Mouse (Mus musculus) spleen, postnatal 4 days (tissue): ENCODE data around the gene Mtf2.
A peak's percentile ranks its signal among the peaks of the same experiment; 100 is the strongest.
"Not testable (repeated sequence)": the region's sequence is repeated elsewhere in the genome, so short reads cannot be mapped to it uniquely, and the experiment has no call there.

Experiments
- DNase-seq, 2 experiments: peaks; one replicate each; pipeline ENCODE4 v3.0.0; 2022; ENCODE audit warnings: low spot score in 2 of 2

Mtf2 gene

DNA sequence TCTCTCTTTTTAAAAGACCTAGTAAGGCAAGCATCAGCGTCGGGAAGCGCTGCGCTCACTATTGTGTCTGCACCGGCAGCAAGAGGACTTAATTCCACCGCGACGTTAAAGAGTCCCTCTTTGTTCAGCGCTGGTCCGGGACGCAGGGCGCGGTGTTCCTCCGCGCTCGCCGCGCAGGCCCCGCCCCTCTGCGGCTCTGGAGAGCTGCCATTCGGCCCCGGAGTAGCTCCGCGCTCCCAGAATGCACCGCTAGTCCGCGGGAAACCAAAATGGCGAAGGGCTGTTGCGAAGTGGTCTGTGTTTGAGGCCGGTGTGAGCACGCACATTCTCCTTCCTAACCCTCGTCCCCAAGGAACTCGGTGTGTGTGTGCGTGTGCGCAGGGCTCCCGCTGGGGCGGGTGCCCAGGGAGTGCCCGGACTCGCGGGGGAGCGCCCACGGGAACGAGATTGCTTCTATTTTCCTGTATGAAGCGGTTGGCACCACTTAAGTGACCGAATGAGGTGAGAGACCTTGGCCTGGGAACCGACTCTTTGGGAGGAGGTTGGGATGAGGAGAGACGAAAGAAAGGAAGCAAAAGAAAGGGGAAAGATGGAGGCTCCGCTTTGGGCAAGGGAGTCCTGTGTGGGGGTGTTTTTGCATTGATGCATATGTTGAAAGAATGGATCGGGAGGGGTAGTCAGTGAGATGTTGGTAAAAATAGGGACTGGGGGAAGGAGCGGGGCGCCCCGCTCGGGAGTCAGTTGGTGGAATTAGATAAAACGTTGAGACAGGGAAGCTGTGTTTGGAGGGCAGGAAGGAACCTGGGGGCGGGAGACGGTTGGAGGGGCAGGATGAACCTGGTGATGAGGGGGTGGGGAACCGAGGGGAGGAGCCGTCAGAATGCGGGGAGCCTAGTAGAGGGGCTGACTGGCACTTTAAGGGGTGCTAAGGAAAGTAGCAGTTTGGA, at the start of gene Mtf2:
TSS of gene Mtf2 (plus strand) at position 210 of the 947 bp plus-strand sequence.
- DNase-seq, result peak; percentile 95 to 97

GRCm38 (mm10) chr5:108017232-108017631, 48.2 kb upstream of the Mtf2 start:
- DNase-seq, result no peak

GRCm38 (mm10) chr5:108019367-108019766, 46.1 kb upstream of the Mtf2 start:
- no peak for DNase-seq

- DNase-seq, result no peak
Observed at GRCm38 (mm10) chr5:108021346-108021745, 44.1 kb upstream of the Mtf2 start.

DNA sequence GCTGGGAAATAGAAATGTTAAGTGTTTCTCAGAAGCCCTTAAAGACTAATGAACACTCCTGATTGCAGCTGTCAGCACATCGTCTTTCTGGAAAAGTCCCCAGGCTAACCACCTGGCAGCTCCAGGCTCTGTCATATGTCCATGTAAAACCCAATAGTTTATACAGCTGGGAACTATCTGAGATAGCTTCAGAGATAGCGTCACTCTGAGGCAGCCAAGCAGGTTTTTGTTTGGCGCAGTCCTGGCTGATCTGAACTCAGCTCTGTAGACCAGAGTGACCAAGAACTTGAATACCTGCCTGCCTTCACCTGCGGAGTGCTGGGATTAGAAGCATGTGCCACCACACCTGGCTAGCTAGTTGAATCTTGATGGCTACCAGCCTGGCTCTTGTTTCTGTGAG, 37.2 kb upstream of the Mtf2 start:
- no peak for DNase-seq

DNA sequence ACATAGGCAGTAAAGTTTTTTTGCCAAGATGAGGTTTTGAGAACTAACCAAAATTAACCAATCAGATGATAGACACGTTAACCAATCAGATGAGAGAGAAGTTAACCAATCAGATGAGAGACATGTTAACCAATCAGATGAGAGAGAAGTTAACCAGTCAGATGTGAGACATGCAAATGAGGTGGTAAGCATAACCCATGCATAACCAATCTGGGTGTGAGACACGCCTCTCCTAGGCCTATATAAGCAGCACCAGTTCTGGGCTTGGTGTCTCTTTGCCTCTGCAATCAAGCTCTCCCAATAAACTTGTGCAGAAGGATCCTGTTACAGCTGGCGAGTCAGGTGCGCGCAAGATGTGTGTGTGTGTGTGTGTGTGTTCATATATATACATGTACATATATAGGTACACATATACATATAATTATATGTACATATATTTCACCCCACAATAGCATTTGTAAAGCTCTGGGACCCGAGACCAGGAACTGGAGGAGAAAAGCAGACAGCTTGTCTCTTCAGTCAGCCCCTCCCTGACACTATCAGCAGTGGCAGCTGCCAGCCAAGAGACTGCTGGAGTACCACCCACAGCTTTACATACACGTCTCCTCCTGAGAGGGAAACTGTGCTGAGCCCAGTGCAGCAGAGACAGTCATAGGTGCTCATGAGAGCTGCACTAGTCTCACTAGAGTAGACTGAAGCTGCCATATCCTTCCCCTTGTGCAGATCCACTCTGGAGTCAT, 36.5 kb upstream of the Mtf2 start:
- DNase-seq, result peak; percentile 52 to 66

- peak; percentile 36 to 67 for DNase-seq
Observed at GRCm38 (mm10) chr5:108029968-108030367, 35.5 kb upstream of the Mtf2 start.

- no peak for DNase-seq
Observed at GRCm38 (mm10) chr5:108031267-108031666, 34.2 kb upstream of the Mtf2 start.

- DNase-seq, result no peak
Observed at GRCm38 (mm10) chr5:108034194-108034593, 31.3 kb upstream of the Mtf2 start.

DNA sequence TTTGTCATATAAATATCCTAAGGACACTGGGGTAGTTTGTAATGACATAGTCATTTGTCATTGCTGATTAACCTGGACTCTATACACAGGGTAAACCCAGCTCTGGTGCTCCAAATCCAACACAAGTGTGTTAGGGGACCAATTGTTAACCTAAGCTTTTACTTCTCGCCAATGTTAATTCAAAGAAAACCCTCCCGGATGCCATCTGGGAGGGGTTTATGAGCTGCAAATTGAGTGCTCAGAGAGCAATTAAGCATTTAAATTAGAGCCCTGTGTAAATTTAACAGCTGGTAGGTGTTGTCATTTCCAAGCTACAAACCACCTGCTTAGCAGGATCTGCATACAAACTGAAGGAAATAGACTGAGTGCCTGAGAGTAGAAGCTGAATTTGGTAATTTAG, 30.0 kb upstream of the Mtf2 start:
- DNase-seq, result no peak

GRCm38 (mm10) chr5:108042061-108042460, 23.4 kb upstream of the Mtf2 start:
- no peak for DNase-seq

DNA sequence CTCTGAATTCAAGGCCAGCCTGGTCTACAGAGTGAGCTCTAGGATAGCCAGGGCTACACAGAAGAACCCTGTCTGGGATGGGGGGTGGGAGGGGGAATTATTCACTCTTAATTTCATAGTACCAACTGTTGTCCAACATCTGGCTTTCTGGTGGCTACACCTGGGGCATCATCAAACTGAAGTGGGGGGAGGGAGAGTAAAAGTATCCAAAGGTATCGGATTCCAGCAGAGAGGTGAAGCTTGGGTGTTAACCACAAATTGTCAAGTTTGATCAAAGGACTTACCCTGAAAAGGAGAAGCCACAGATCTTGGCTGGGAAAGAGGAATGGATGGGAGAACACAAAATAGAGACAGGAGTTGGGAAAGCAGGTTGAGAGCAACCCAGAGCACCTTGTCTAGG, 21.6 kb upstream of the Mtf2 start:
- DNase-seq, result no peak

GRCm38 (mm10) chr5:108049711-108050268, 15.7 kb upstream of the Mtf2 start:
- no peak for DNase-seq

DNA sequence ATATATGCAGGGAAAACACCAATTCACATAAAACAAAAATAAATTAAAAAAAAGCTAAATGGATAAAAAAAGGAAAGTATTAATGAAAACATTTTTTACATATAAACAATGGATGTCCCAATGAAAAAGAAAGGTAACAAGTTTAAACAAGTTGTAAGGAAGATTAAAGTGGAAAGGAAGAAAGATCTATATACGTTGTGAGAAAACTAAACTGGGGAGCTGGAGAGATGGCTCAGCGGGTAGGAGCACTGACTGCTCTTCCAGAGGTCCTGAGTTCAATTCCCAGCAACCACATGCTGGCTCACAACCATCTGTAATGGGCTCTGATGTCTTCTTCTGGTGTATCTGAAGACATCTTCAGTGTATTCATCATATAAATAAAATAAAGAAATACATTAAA, 14.4 kb upstream of the Mtf2 start:
- no peak for DNase-seq

- not testable (repeated sequence) for DNase-seq
Observed at GRCm38 (mm10) chr5:108051727-108052126, 13.7 kb upstream of the Mtf2 start.

DNA sequence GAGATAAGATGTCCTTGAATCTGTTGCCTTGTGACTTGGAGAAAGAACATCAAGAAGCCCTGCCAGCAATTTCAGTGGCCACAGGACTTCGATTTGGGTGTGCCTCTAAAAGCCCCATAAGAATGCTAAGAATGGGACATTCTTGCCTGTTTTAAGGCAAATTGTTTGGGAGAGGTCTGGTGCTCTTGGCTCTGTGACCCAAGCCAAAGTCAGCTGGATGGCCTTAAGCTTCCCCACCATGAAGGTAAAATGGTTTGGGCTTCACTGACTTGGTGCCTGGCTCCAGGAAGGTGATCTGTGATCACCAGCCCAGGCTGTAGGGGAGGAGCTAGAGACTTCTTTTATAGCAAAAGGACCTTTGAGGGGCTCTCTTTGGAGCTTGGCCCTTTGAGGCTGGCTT, 13.3 kb upstream of the Mtf2 start:
- no peak for DNase-seq

GRCm38 (mm10) chr5:108053566-108053965, 11.9 kb upstream of the Mtf2 start:
- DNase-seq, result no peak

DNA sequence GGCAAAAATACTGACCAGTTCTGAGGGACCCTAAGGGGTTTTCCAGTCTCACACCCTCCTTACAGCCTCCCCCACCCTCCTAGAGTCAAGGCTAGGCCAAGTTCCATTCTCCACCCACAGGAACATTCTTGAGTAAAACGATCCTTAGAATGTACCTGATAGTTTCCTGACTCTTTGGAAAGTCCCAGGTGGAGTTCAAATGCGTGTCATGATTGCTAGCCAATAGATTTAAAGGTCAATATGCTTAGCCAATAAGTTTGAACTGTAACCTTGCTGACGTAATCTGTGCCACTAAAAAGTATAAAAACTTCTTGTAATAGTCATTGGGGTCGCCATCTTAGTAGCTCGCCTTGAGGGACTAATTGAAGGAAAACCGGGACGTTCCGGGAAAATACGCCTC, 5.1 kb upstream of the Mtf2 start:
- no peak for DNase-seq

- no peak for DNase-seq
Observed at GRCm38 (mm10) chr5:108072301-108072700, 6.8 kb downstream of the Mtf2 start.

DNA sequence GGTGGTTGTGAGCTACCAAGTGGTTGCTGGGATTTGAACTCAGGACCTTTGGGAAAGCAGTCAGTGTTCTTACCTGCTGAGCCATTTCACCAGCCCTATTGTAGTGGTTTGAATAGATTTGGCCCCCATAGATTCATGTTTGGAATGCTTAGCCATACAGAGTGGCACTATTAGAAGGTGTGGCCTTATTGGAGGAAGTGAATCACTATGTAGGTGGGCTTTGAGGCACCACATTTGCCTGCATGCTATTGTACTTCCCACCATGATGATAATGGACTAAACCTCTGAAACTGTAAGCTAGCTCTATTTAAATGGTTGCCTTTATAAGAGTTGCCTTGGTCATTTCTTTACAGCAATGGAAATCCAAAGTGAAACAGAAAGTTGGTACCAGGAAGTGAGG, 10.8 kb downstream of the Mtf2 start:
- DNase-seq, result no peak

- DNase-seq, result no peak
Observed at GRCm38 (mm10) chr5:108076833-108077540, 11.5 kb downstream of the Mtf2 start.

GRCm38 (mm10) chr5:108079603-108080002, 14.1 kb downstream of the Mtf2 start:
- no peak for DNase-seq
